Mouse (Mus musculus): ENCODE results near the gene Dpf3.

DNA sequence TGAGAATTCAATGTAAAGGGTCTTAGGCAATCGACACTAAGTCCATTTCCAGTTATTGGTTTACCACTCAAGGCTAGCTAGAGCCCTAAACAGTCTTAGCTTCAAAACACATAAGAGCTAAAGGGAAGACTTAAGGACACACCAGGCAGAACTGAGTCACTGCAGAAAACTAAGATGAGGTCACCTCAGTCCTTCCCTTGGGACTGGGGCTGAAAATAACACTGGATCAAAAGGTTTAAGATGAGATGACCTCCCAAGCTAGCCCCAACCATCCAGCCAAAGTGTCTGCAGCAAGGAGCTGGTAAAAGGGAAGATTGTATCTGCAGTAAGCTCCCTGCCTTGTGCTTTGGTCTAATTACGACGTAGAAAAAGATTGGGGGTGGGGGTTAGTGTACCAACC, 216.3 kb downstream of the Dpf3 start:
- TF ChIP-seq CTCF (IDR thresholded peaks at IDR 0.05; ENCODE audit: control insufficient read depth, insufficient read depth, insufficient replicate concordance, low read depth, low read length), result no peak
- TF ChIP-seq POLR2A (IDR thresholded peaks at IDR 0.05; ENCODE audit: control insufficient read depth, low read depth, low read length), result no peak

Data from testis, adult 2 months (tissue).